Mouse (Mus musculus) G1E-ER4 (cell line): Measurements from ENCODE around the gene Caly. TPM values are rescaled to one million over a fixed set of nuclear protein-coding genes. Genes with fewer than 3 reads are reported as not detected.

Source experiments
- GATA1 ChIP-seq: IDR thresholded peaks from one replicate; pipeline ENCODE4 v1.8.0; 2012; ENCODE audit warnings: low read length, inconsistent platforms
- polyA plus RNA-seq: library from polyadenylated mRNA; stranded (reverse); fragments of >175 nt; gene quantifications from 2 replicates; pipeline ENCODE4 v1.2.3, GENCODE M21; 2012

Caly gene
- polyA plus RNA-seq, 1 experiment, result not detected

DNA sequence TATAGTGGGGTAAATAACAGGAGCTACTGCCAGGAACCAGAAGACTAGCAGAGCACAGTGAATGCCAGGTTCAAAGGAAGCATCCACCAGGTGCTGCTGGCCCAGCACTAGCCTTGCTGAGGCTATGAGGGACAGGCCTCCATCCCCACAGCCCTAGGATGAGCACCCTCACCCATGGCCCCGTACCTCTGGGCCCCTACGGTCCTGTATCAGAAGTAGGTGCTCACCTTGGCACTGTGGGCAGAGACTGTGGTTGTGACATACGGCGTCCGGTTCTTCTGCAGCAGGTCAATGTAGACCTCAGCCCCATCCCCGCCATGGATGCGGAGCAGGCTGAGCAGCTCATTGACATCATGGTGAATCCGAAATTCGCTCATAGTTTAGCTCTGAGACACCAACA is 49.0 kb downstream of the Caly start:
- TF ChIP-seq GATA1, result no peak

DNA sequence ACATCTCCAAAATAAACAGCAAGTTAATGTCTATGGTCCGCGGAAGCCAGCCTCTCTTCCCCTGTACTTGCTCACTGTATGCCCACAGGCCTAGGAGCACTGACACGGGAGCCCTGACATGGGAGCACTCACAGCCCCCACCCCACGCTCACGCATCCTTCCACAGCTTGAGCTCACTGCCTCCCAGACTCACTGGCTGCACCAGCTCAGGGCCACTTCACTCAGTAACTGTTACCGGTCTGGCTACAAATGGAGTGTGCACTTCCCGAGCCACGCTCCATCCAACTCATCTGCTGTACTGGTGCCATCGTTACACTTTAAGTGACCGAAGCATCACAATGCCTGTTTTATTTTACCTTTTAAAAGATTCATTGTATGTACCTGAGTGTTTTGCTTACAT is 50.0 kb downstream of the Caly start:
- TF ChIP-seq GATA1, result no peak

DNA sequence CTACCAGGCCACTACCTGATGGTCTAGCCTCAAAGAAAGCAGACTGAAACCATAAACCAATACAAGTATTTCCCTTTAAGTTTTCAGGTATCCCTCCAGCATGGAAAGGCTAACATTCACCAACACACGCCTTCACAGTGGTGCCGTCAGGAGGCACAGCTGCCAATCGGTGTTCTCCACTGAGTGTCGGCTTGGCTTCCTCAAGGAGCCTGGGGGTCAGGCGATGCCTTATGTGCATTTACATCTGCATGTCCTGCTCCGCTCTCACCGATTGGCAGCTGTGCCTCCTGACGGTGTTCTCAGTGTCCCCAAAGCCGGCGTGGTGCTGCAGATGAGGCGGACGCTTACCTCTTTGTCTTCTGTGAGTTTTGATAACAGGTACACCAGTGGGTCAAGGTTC is 50.6 kb downstream of the Caly start:
- no peak for TF ChIP-seq GATA1

Other genes with a start within 250 kb of the Caly start
- not detected in 2 replicates for gene Adgra1, start 248.4 kb downstream of the Caly start, polyA plus RNA-seq
- gene Kndc1, start 187.9 kb downstream of the Caly start, polyA plus RNA-seq, result not detected in 2 replicates
- not detected in 2 replicates for gene Utf1, start 138.8 kb downstream of the Caly start, polyA plus RNA-seq
- not detected in 2 replicates for gene 6430531B16Rik, start 103.8 kb downstream of the Caly start, polyA plus RNA-seq
- gene Adam8, start 90.0 kb downstream of the Caly start, polyA plus RNA-seq, result 0.03 and 0.04 TPM in 2 replicates
- 22.3 and 25.3 TPM in 2 replicates for gene Zfp511, start 46.2 kb downstream of the Caly start, polyA plus RNA-seq
- 6.8 and 9.4 TPM in 2 replicates for gene Tubgcp2, start 45.9 kb downstream of the Caly start, polyA plus RNA-seq
- gene Msx3, start 33.5 kb downstream of the Caly start, polyA plus RNA-seq, result not detected in 2 replicates
- not detected in 2 replicates for gene Prap1, start 10.8 kb upstream of the Caly start, polyA plus RNA-seq
- gene Fuom, start 19.9 kb upstream of the Caly start, polyA plus RNA-seq, result 0.23 TPM in 1 of 2 replicates, not detected in the other
- gene Paox, start 33.3 kb upstream of the Caly start, polyA plus RNA-seq, result 1.8 and 5.9 TPM in 2 replicates
- gene Echs1, start 33.9 kb upstream of the Caly start, polyA plus RNA-seq, result 3.0 and 10.6 TPM in 2 replicates
- 10.4 and 13.4 TPM in 2 replicates for gene Mtg1, start 55.0 kb upstream of the Caly start, polyA plus RNA-seq
- gene Sprn, start 72.3 kb upstream of the Caly start, polyA plus RNA-seq, result not detected in 2 replicates
- gene Olfr522, start 82.2 kb upstream of the Caly start, polyA plus RNA-seq, result not detected in 2 replicates
- not detected in 2 replicates for gene Olfr523, start 90.7 kb upstream of the Caly start, polyA plus RNA-seq
- gene Olfr524, start 123.4 kb upstream of the Caly start, polyA plus RNA-seq, result not detected in 2 replicates
- not detected in 2 replicates for gene Cd163l1, start 135.7 kb upstream of the Caly start, polyA plus RNA-seq
- gene 5830411N06Rik, start 164.7 kb upstream of the Caly start, polyA plus RNA-seq, result not detected in 2 replicates
- not detected in 2 replicates for gene Olfr525, start 238.3 kb upstream of the Caly start, polyA plus RNA-seq